Mouse (Mus musculus): ENCODE data around the gene Gm26566. TPM values are rescaled to one million over a fixed set of nuclear protein-coding genes. Genes with fewer than 3 reads are reported as not detected.

Gm26566 gene
- total and polyA plus RNA-seq, 2 experiments from 2014 or later, result 0.71 to 1.3 TPM

DNA sequence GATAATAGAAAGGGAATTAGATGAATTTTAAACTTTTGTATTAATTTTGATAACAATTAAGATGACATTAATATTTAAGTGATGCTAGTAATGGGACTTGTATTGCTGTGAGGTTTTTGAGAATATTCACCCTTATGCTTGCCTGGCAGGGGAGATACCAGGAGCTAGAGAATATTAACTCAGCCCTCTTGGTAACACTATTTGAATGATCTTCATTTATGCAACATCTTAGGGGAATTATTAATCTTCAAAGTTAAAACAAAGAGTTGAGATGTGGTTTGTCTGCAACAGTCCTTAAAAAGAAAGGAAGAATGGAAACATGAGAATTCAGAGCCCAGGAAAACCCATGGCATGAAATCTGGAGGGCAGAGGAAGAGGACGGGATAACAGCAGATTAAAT lies 22.3 kb upstream of the Gm26566 start:
- WGBS, result 95% methylated on average over 1 of the region's 1 CpGs
- Histone ChIP-seq H3K9me3 (ENCODE audit: low read length) (no peaks in the 10 kb centered on the region), H3K36me3 (ENCODE audit: insufficient read depth, low read length) (no peaks in the 10 kb centered on the region), H3K27ac (ENCODE audit: low read depth, low read length) (no peak overlapping the region), H3K9ac (replicated peaks; ENCODE audit: low read length, poor library complexity, severe bottlenecking) (no peak overlapping the region), H3K4me3 (ENCODE audit: low read depth, low read length) (no peak overlapping the region), H3K4me1 (ENCODE audit: insufficient read depth, low read length) (no peaks in the 10 kb centered on the region), H3K4me2 (ENCODE audit: low read depth, low read length, poor library complexity, severe bottlenecking) (no peak overlapping the region), H3K27me3 (ENCODE audit: insufficient read depth, low read length) (no peaks in the 10 kb centered on the region)
- no peak for DNase-seq (ENCODE audit: low spot score)
- no peak for ATAC-seq (ENCODE audit: low FRiP score)
- no peak for TF ChIP-seq CTCF (IDR thresholded peaks at IDR 0.05)

DNA sequence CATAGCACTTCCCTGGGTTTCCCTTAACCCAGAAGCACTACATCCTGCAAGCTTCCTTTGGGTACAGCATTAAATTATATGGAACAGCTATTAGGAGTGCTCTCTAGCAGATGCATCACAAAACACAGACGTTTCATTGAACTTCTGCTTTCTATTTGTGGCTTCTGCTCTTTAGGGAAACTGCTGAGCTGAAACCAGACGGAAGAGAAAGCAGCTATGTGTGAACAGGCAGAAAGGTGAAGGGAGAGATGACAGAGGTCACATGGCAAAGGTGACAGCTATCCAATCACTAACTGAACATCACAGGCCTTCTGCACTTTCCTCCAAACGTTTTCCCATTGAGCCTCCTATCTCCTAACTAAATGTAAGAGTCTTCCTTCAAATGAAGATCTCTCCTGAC lies 15.7 kb upstream of the Gm26566 start:
- TF ChIP-seq CTCF (IDR thresholded peaks at IDR 0.05), result no peak
- 37% methylated on average over 3 of the region's 3 CpGs for WGBS
- no peaks in the 10 kb centered on the region for H3K4me1 ChIP-seq (ENCODE audit: insufficient read depth, low read length)

GRCm38 (mm10) chr4:88707128-88707826 lies 14.3 kb upstream of the Gm26566 start:
- ATAC-seq (ENCODE audit: low FRiP score), result no peak
- TF ChIP-seq CTCF (IDR thresholded peaks at IDR 0.05), result no peak
- DNase-seq (ENCODE audit: low spot score), result no peak
- H3K27me3 ChIP-seq (ENCODE audit: insufficient read depth, low read length), result no peaks in the 10 kb centered on the region
- no peak overlapping the region for H3K9ac ChIP-seq (replicated peaks; ENCODE audit: low read length, poor library complexity, severe bottlenecking)
- H3K4me3 ChIP-seq (ENCODE audit: low read depth, low read length), result no peak overlapping the region
- H3K4me2 ChIP-seq (ENCODE audit: low read depth, low read length, poor library complexity, severe bottlenecking), result no peak overlapping the region
- no peaks in the 10 kb centered on the region; the same call in 1 of the 2 replicates for H3K36me3 ChIP-seq (ENCODE audit: insufficient read depth, low read length)
- WGBS, result 94% methylated on average over 1 of the region's 1 CpGs
- no peaks in the 10 kb centered on the region for H3K9me3 ChIP-seq (ENCODE audit: low read length)
- H3K4me1 ChIP-seq (ENCODE audit: insufficient read depth, low read length), result no peaks in the 10 kb centered on the region
- H3K27ac ChIP-seq (ENCODE audit: low read depth, low read length), result no peak overlapping the region

More for the DNA sequence above, 15.7 kb upstream of the Gm26566 start:
- H3K36me3 ChIP-seq (ENCODE audit: insufficient read depth, low read length), result no peaks in the 10 kb centered on the region; the same call in 1 of the 2 replicates
- no peak overlapping the region for H3K4me3 ChIP-seq (ENCODE audit: low read depth, low read length)
- no peak overlapping the region for H3K9ac ChIP-seq (replicated peaks; ENCODE audit: low read length, poor library complexity, severe bottlenecking)
- DNase-seq (ENCODE audit: low spot score) (no peak), ATAC-seq (ENCODE audit: low FRiP score) (no peak)
- no peaks in the 10 kb centered on the region for H3K27me3 ChIP-seq (ENCODE audit: insufficient read depth, low read length)
- H3K9me3 ChIP-seq (ENCODE audit: low read length), result no peaks in the 10 kb centered on the region
- H3K27ac ChIP-seq (ENCODE audit: low read depth, low read length), result no peak overlapping the region
- H3K4me2 ChIP-seq (ENCODE audit: low read depth, low read length, poor library complexity, severe bottlenecking), result no peak overlapping the region

DNA sequence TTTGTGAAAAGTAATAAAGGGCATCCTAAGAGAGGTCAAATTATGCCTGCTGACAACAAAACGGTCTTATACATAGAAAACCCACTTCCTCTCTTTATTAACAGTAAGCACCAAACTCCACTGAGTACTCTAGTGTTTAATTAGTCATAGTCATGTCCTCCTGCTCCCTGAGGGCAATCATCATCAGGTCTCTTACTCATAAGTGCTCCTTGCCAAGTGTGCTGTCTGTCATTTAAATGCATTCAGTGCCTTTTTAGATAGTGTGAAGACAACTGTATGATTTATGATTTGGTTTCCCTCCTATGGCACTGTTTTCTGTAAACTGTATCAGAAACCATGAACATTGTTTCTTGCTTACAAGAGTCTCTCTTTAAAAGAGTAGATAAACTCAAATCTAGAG lies 7.3 kb upstream of the Gm26566 start:
- no peak for TF ChIP-seq CTCF (IDR thresholded peaks at IDR 0.05)
- DNase-seq (ENCODE audit: low spot score) (no peak), ATAC-seq (ENCODE audit: low FRiP score) (no peak)
- Histone ChIP-seq H3K4me3 (ENCODE audit: low read depth, low read length) (no peak overlapping the region), H3K9me3 (ENCODE audit: low read length) (no peaks in the 10 kb centered on the region), H3K9ac (replicated peaks; ENCODE audit: low read length, poor library complexity, severe bottlenecking) (no peak overlapping the region), H3K4me2 (ENCODE audit: low read depth, low read length, poor library complexity, severe bottlenecking) (no peak overlapping the region), H3K27me3 (ENCODE audit: insufficient read depth, low read length) (no peaks in the 10 kb centered on the region), H3K36me3 (ENCODE audit: insufficient read depth, low read length) (peaks cover 11% of the 10 kb centered on the region), H3K27ac (ENCODE audit: low read depth, low read length) (no peak overlapping the region), H3K4me1 (ENCODE audit: insufficient read depth, low read length) (peaks cover 6% of the 10 kb centered on the region; the same call in 1 of the 2 replicates)
- 78% methylated on average over 1 of the region's 1 CpGs for WGBS

DNA sequence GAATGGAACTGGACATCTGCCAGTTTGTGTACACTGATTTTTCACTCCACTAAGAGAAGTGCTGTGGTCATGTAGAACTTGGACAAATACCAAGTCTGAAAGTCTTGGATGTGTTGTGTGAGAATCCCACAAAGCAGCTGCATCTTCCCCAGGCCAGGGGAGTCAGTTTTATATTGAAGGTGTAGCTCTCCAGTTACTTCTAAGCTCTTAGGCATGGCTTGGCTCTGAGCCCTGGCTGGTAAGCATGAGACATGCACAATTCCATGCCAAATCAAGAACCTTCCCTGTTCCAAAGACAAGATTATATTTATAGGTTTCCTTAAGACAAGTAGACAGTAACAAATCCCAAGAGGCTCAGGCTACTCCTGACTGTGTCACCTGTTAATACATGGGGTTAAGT lies 6.5 kb upstream of the Gm26566 start:
- ATAC-seq (ENCODE audit: low FRiP score) (no peak), DNase-seq (ENCODE audit: low spot score) (no peak)
- no peak for TF ChIP-seq CTCF (IDR thresholded peaks at IDR 0.05)
- Histone ChIP-seq H3K9ac (replicated peaks; ENCODE audit: low read length, poor library complexity, severe bottlenecking) (no peak overlapping the region), H3K36me3 (ENCODE audit: insufficient read depth, low read length) (peaks cover 11% of the 10 kb centered on the region), H3K27me3 (ENCODE audit: insufficient read depth, low read length) (no peaks in the 10 kb centered on the region), H3K4me2 (ENCODE audit: low read depth, low read length, poor library complexity, severe bottlenecking) (no peak overlapping the region), H3K27ac (ENCODE audit: low read depth, low read length) (no peak overlapping the region), H3K4me1 (ENCODE audit: insufficient read depth, low read length) (peaks cover 11% of the 10 kb centered on the region), H3K4me3 (ENCODE audit: low read depth, low read length) (no peak overlapping the region), H3K9me3 (ENCODE audit: low read length) (no peaks in the 10 kb centered on the region)

DNA sequence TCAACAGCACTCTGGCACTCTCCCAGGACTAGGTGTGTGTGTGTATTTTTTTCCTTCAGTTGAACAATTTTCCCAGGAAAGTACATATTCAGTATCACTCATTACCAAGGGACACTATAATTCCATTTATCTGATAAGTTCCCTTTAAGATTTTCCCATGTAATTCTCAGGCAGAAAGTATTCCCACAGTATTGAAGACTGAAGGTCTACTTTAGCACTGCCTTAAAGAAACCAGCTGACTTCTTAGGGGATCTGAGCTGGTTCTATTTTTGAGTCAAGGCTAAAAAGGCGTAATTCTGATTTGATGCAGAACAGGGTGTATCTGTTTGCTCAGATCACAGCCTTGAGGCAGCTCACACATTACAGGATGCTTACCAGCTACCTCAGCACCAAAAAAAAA lies 2.9 kb upstream of the Gm26566 start:
- Histone ChIP-seq H3K9ac (replicated peaks; ENCODE audit: low read length, poor library complexity, severe bottlenecking) (no peak overlapping the region), H3K4me1 (ENCODE audit: insufficient read depth, low read length) (peaks cover 19% of the 10 kb centered on the region), H3K27me3 (ENCODE audit: insufficient read depth, low read length) (no peaks in the 10 kb centered on the region), H3K4me2 (ENCODE audit: low read depth, low read length, poor library complexity, severe bottlenecking) (peak overlapping the region; percentile 50), H3K9me3 (ENCODE audit: low read length) (no peaks in the 10 kb centered on the region), H3K27ac (ENCODE audit: low read depth, low read length) (no peak overlapping the region), H3K36me3 (ENCODE audit: insufficient read depth, low read length) (peaks cover 11% of the 10 kb centered on the region), H3K4me3 (ENCODE audit: low read depth, low read length) (peak overlapping the region; percentile 28)
- WGBS, result 39% methylated on average over 1 of the region's 1 CpGs
- no peak for DNase-seq (ENCODE audit: low spot score)
- TF ChIP-seq CTCF (IDR thresholded peaks at IDR 0.05), result no peak
- no peak for ATAC-seq (ENCODE audit: low FRiP score)
